Mouse (Mus musculus) midbrain, embryonic 14.5 days (tissue): ENCODE results near the gene Gpr107. TPM values are rescaled to one million over a fixed set of nuclear protein-coding genes. Genes with fewer than 3 reads are reported as not detected.
A peak's percentile ranks its signal among the peaks of the same experiment; 100 is the strongest.

Experiments used
- ATAC-seq: fragments of 200-750 bp; cut with Nextera tagmentation; 2 replicates; pipeline ENCODE4 v1.8.0; 2017; ENCODE audit warnings: moderate number of reproducible peaks, moderate library complexity; ENCODE audit not compliant: low FRiP score, low TSS enrichment
- DNase-seq: peaks from one replicate; pipeline ENCODE4 v3.0.0-alpha.2; 2015
- H3K27ac ChIP-seq: fragments of 300-500 bp; sonication (generic); replicated peaks from 2 replicates; pipeline ENCODE4 v1.5.1; 2014; ENCODE audit warnings: mild to moderate bottlenecking, low read depth, low read length, moderate library complexity
- H3K27me3 ChIP-seq: fragments of 300-500 bp; sonication (generic); 2 replicates; pipeline ENCODE4 v1.6.1; 2014; ENCODE audit warnings: low read length, control low read depth, mixed read lengths; ENCODE audit not compliant: control insufficient read depth, insufficient read depth
- H3K36me3 ChIP-seq: fragments of 300-500 bp; sonication (generic); 2 replicates; pipeline ENCODE4 v1.6.1; 2014; ENCODE audit warnings: low read length, control low read depth; ENCODE audit not compliant: control insufficient read depth, insufficient read depth
- H3K4me1 ChIP-seq: fragments of 300-500 bp; sonication (generic); 2 replicates; pipeline ENCODE4 v1.6.1; 2014; ENCODE audit warnings: mild to moderate bottlenecking, antibody characterized with exemption, low read length, control low read depth; ENCODE audit not compliant: control insufficient read depth, insufficient read depth
- H3K4me2 ChIP-seq: fragments of 300-500 bp; sonication (generic); 2 replicates; pipeline ENCODE4 v1.6.1; 2014; ENCODE audit warnings: mild to moderate bottlenecking, low read length, moderate library complexity
- H3K4me3 ChIP-seq: fragments of 300-500 bp; sonication (generic); replicated peaks from 2 replicates; pipeline ENCODE4 v1.5.1; 2014; ENCODE audit warnings: low read depth, low read length
- H3K9ac ChIP-seq: fragments of 300-500 bp; sonication (generic); replicated peaks from 2 replicates; pipeline ENCODE4 v1.6.1; 2014; ENCODE audit warnings: mild to moderate bottlenecking, low read length, moderate library complexity
- H3K9me3 ChIP-seq: fragments of 300-500 bp; sonication (generic); 2 replicates; pipeline ENCODE4 v1.6.1; 2016; ENCODE audit warnings: low read length, control low read depth, mixed read lengths; ENCODE audit not compliant: control insufficient read depth
- WGBS: fragments of 180-500 bp; shearing (Covaris S2); extraction: QIAGEN DNeasy Blood & Tissue Kit; methylation state at CpG from one replicate; pipeline ENCODE4 v1.1.7; 2014; 5-methylcytosine and 5-hydroxymethylcytosine counted together
- polyA plus RNA-seq: library from polyadenylated mRNA; unstranded; fragments of >200 nt; fragmentation: Nextera tagmentation; extraction: Ambion mirVana; gene quantifications from 2 replicates; pipeline ENCODE4 v1.2.1, GENCODE M21; 2014

Gpr107 gene
- polyA plus RNA-seq, 1 experiment from 2014 or later = 25.5 TPM

DNA sequence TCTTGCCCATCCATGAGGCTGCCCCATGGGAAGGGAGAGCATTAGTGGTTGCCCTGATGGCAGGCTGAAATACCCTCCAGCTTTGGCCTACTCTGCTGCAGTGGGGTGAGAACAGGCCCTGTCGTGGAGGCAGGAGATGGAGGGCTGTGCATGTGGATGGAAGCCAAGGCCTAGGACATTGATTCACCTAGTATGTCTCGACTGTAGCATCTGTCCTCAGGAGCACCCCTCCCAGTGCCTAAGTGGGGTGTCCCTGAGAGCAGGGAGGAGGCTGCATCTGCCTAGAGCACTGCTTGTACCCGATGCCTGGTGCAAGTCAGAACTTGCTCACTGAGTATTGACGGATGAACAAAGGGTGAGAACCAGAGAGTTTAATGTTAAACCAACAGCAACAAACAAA, 54.1 kb downstream of the Gpr107 start:
- H3K9me3 ChIP-seq = no peaks in the 10 kb centered on the region
- no peak overlapping the region for H3K4me2 ChIP-seq
- no peaks in the 10 kb centered on the region for H3K27me3 ChIP-seq
- H3K36me3 ChIP-seq = peaks cover 25% of the 10 kb centered on the region
- no peak overlapping the region for H3K4me3 ChIP-seq
- WGBS = 85% methylated on average over 4 of the region's 4 CpGs
- no peak for DNase-seq
- no peak for ATAC-seq
- peaks cover 14% of the 10 kb centered on the region; the same call in 1 of the 2 replicates for H3K4me1 ChIP-seq
- H3K9ac ChIP-seq = no peak overlapping the region
- peak overlapping the region; percentile 41; the same call in 1 of the 2 replicates for H3K27ac ChIP-seq

DNA sequence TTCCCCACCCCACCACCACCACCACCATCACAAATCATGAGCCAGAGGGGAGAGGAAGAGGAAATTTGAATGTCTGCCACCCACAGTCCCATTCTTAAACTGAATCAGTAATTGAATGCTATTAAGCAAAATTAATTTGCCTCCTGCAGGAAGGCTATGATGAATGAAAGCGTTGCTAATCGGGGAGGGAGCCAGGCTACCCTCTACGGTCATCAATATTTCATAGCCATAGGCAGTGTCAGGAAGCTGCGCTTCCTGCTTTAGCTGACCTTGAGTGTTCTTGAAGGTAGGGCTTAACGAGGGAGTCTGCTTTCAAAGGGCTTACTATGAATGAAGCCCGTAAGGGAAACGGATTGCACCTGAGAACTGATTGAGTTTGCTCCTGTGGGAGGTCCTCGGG, 54.8 kb downstream of the Gpr107 start:
- Histone ChIP-seq H3K4me2 (no peak overlapping the region), H3K27ac (peak overlapping the region; percentile 14; the same call in 1 of the 2 replicates), H3K4me3 (no peak overlapping the region), H3K36me3 (peaks cover 23% of the 10 kb centered on the region), H3K9me3 (no peaks in the 10 kb centered on the region), H3K9ac (no peak overlapping the region), H3K27me3 (no peaks in the 10 kb centered on the region), H3K4me1 (peaks cover 16% of the 10 kb centered on the region; the same call in 1 of the 2 replicates)
- 34% methylated on average over 8 of the region's 8 CpGs for WGBS
- ATAC-seq (no peak; the same call in 1 of the 2 replicates), DNase-seq (peak; percentile 67)

DNA sequence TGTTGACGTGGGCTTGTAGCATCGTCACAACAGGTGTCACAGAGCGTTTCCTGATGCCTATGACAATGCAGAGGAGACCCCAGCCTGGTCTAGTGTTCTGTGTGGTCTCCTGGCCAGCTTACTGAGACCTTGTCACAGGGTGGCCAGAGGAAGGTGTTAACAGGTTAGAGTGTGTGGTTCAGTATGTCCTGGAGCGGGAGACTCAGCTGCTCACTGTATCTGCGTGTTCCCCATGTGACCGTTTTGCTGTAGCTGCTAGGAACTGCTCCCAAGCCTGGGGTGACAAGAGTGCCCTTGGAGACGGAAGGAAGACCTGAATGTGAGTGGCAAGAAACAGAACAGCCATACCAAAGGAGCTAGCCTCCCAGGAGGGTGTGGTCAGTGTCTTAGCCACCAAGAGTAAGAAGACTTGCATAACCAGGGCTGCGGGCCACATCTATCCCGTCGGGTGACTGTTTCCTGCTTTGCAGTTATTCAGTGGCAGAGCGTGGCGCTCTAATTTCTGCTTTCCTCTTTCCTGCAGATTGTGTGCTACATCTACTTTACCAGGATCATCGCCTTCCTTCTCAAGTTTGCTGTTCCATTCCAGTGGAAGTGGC, 56.5 kb downstream of the Gpr107 start:
- Histone ChIP-seq H3K4me3 (no peak overlapping the region), H3K36me3 (peaks cover 33% of the 10 kb centered on the region)
- ATAC-seq = no peak

DNA sequence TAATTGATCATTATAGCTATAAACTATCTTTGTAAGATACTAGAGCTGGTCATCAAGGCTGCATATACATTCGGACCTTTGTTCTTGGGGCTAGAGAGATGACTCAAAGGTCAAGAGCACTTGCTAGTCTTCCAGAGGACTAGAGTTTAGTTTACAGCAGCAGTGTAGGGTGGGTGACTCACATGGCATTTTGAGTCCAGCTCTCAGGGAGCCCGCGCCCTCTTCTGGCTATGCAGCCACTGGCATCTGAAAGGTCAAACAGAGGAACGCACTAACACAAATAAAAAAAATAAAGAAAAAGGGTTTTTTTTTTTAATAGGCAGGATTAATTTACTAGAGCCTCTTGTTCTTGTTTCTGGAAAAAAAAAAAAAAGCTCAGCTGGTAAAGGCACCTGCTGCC, 57.4 kb downstream of the Gpr107 start:
- 89% methylated on average over 4 of the region's 4 CpGs for WGBS
- Histone ChIP-seq H3K9ac (no peak overlapping the region), H3K9me3 (no peaks in the 10 kb centered on the region), H3K4me2 (no peak overlapping the region), H3K36me3 (peaks cover 38% of the 10 kb centered on the region), H3K27ac (no peak overlapping the region), H3K4me3 (no peak overlapping the region), H3K27me3 (no peaks in the 10 kb centered on the region), H3K4me1 (peaks cover 16% of the 10 kb centered on the region; the same call in 1 of the 2 replicates)
- DNase-seq = peak; percentile 12
- no peak for ATAC-seq

More for the DNA sequence above, 56.5 kb downstream of the Gpr107 start:
- Histone ChIP-seq H3K9ac (no peak overlapping the region), H3K27me3 (no peaks in the 10 kb centered on the region), H3K9me3 (no peaks in the 10 kb centered on the region), H3K4me1 (peaks cover 16% of the 10 kb centered on the region; the same call in 1 of the 2 replicates), H3K4me2 (no peak overlapping the region), H3K27ac (no peak overlapping the region)
- WGBS = 91% methylated on average over 13 of the region's 13 CpGs
- DNase-seq = no peak

DNA sequence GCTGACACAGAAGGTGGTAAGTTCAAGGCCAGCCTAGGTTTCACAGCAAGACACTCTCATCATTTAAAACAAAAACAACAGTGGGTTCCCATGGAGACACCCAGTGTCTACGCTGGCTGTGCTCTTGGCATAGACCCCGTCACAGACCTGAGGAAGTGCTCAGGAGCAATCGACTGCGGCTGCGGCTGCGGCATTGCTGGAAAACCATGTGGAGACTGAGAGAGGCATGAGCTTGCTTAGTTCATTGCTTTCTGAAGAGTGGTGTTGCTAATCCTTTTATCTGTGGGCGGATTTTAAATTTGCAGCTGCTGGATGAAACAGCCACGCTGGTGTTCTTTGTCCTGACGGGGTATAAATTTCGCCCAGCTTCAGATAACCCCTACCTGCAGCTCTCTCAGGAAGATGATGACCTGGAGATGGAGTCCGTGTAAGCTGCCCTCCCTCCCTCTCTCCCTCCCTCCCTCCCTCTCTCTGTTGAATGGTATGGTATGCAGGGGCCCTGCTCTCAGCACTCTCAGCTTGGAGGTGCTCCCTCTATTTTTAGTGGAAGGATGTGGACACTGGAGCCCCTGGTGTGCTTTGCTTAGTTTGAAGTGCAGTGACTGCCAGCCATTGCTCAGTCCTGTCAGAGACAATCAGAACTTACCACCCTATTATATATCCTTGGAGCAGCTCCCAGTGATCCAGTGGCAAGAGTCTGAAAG, 58.2 kb downstream of the Gpr107 start:
- ATAC-seq (no peak), DNase-seq (peak; percentile 61)
- H3K9me3 ChIP-seq = no peaks in the 10 kb centered on the region
- no peak overlapping the region for H3K9ac ChIP-seq
- peaks cover 16% of the 10 kb centered on the region; the same call in 1 of the 2 replicates for H3K4me1 ChIP-seq
- H3K36me3 ChIP-seq = peaks cover 45% of the 10 kb centered on the region
- peak overlapping the region; percentile 61 for H3K27ac ChIP-seq
- no peaks in the 10 kb centered on the region for H3K27me3 ChIP-seq
- no peak overlapping the region for H3K4me3 ChIP-seq
- WGBS = 15% methylated on average over 11 of the region's 11 CpGs
- H3K4me2 ChIP-seq = no peak overlapping the region

DNA sequence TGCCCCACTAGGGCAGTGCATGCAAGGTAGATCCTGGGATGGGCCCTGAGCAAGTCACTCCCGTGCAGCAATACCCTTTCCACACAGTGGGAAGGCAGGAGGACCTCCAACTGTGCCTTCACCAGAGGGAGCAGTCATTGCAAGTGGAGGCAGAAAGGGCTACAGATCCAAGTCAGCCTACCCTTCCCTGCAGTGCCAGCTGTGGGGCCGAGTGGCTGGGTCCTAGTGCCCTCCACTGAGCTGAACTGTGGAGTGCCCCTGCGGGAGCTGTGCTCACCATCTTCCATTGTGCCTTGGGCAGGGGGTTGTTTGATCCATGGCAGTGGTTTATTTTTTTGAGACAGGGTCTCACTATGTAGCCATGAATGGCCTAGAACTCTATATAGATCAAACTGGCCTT, 59.1 kb downstream of the Gpr107 start:
- H3K27ac ChIP-seq = peak overlapping the region; percentile 61; the same call in 1 of the 2 replicates
- H3K9me3 ChIP-seq = no peaks in the 10 kb centered on the region
- no peak overlapping the region for H3K4me3 ChIP-seq
- DNase-seq (peak; percentile 35), ATAC-seq (no peak)
- no peak overlapping the region for H3K9ac ChIP-seq
- H3K4me1 ChIP-seq = peaks cover 14% of the 10 kb centered on the region; the same call in 1 of the 2 replicates
- WGBS = 31% methylated on average over 3 of the region's 3 CpGs
- no peak overlapping the region for H3K4me2 ChIP-seq
- H3K27me3 ChIP-seq = no peaks in the 10 kb centered on the region
- peaks cover 52% of the 10 kb centered on the region for H3K36me3 ChIP-seq

DNA sequence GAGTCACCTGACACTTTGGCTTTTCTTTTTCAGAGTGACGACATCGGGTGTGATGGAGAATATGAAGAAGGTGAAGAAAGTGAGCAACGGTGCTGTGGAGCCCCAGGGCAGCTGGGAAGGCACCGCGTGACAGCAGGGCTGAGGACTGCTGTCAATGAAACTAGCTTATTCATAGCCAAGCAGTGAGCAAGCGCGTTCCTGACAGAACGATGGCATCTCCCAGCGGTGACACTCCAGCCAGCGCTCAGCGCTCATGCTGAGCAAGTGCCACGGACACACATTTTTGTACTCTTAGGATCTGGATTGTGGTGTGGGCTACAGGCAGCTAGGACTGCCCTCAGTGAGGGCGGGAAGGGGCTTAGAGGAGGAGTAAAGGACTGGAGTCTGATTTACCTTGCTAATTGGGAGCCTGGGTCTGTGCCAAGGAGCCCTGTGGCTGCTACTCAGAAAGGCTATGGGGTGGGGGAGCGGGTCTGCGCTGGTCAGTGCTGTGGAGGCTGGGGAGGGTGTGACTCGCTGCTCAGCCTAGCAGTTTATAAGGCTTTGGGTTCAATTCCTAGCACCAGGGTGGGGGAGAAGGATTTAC, 62.2 kb downstream of the Gpr107 start:
- Histone ChIP-seq H3K4me2 (no peak overlapping the region), H3K4me1 (peaks cover 9% of the 10 kb centered on the region; the same call in 1 of the 2 replicates), H3K9ac (no peak overlapping the region), H3K36me3 (peaks cover 41% of the 10 kb centered on the region), H3K27ac (no peak overlapping the region), H3K9me3 (no peaks in the 10 kb centered on the region), H3K4me3 (no peak overlapping the region), H3K27me3 (no peaks in the 10 kb centered on the region)
- WGBS = 66% methylated on average over 16 of the region's 16 CpGs
- no peak for ATAC-seq
- peak; percentile 68 for DNase-seq

DNA sequence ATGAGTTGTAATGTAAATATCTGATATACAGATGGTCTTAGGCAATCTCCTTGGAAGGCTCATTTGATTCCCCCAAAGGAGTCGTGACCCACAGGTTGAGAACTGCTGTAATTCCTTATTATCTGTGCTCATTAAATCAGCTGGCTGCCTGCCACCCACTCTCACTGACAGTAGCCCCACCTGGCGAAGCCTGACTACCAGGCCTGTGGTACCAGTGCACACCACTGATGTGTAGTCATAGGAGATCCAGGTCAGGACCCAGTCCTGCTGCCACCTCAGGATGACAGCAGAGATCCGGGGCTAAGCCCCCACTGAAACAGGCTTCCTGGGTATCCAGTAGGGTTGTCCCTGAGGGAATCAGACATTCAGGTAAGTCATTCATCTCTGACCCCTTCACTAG, 66.5 kb downstream of the Gpr107 start:
- Histone ChIP-seq H3K4me1 (no peaks in the 10 kb centered on the region), H3K27ac (no peak overlapping the region), H3K4me2 (no peak overlapping the region), H3K9me3 (no peaks in the 10 kb centered on the region), H3K27me3 (no peaks in the 10 kb centered on the region), H3K4me3 (no peak overlapping the region), H3K9ac (no peak overlapping the region), H3K36me3 (peaks cover 22% of the 10 kb centered on the region)
- ATAC-seq (no peak), DNase-seq (peak; percentile 16)
- WGBS = 84% methylated on average over 3 of the region's 3 CpGs
